Mouse (Mus musculus) urinary bladder, adult 2 months (tissue): ENCODE measurements around the gene Cacna1f. TPM values are rescaled to one million over a fixed set of nuclear protein-coding genes. Genes with fewer than 3 reads are reported as not detected.

ENCODE experiments used
- DNase-seq: peaks from one replicate; pipeline ENCODE4 v3.0.0; 2022; ENCODE audit warnings: low spot score
- polyA plus RNA-seq: library from polyadenylated mRNA; depleted of rRNA; stranded (reverse); fragments of >200 nt; gene quantifications from 2 replicates; pipeline ENCODE4 v1.2.3, GENCODE M21; 2012

The Cacna1f gene
- polyA plus RNA-seq, 1 experiment: 0.01 TPM

DNA sequence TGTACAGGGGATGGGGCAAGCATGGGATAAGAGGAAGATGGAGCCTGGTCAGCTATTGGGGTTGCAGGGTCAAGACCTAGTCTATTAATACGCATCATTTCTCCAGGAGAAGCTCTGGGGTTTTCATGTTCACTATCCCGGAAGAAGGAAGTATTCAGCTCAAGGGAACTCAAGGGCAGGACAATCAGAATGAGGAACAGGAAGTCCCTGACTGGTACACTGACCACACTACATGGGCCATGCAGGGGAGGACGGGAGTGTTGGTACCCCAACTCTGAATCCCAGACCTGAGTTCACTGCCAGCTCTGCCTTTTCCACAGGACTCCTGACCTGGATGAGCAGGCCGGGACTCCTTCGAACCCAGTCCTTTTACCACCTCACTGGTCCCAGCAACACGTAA, 25.7 kb downstream of the Cacna1f start:
- DNase-seq: no peak

DNA sequence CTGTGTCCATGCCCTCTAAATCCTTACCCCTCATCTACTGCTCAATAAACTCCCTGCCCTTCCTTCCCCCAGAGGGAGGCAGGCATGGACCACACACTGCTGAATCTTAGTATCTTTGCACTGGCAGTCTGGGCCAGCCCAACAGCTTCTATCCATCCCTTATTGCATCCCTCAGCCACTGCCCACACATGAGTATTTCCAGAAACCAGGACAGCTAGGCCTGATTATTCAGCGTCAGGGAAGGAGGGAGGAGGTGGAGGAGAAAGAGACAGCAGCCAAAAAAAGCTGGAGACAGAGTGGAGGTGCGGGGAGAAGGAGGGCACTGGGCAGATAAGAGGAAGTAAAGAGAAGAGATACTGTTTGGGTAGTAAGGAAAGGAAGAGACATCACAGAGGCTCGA, 28.2 kb downstream of the Cacna1f start:
- DNase-seq: no peak

DNA sequence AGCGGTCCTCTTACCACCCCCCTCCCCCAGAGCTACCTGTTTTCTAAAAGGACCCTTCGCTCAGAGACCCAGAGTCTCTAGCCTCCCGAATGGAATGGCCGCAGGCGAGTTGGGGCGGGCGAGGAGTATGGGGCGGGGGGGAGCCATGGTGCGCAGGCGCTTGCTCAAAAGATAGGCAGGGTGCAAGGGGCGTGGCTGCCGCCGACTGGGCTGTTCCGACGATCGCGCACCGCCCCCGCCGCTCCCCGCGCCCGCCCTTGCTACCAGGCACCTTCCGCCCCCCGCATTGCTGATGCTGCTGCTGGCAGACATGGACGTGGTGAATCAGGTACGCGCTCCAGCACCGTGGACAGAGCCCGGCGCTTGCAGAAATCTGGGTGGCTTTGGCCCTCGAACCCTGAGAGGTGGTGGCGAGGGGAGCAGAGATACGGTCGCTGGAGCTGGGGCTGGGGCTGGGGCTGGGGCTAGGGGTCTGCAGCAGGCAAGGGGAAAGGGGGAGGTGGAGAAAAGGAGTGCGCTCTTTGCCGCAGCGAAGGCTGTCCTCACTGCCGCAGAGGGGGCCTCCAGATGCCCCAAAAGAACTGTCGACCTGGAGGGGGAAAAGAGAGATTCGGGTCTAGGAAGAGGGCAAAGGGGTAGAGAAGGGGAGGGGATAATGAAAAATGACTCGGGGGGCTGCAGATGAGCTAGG, 31.7 kb downstream of the Cacna1f start, which contains the start of gene Syp:
Syp (plus strand) TSS at position 71 of the 691 bp plus-strand sequence.
- DNase-seq: no peak

DNA sequence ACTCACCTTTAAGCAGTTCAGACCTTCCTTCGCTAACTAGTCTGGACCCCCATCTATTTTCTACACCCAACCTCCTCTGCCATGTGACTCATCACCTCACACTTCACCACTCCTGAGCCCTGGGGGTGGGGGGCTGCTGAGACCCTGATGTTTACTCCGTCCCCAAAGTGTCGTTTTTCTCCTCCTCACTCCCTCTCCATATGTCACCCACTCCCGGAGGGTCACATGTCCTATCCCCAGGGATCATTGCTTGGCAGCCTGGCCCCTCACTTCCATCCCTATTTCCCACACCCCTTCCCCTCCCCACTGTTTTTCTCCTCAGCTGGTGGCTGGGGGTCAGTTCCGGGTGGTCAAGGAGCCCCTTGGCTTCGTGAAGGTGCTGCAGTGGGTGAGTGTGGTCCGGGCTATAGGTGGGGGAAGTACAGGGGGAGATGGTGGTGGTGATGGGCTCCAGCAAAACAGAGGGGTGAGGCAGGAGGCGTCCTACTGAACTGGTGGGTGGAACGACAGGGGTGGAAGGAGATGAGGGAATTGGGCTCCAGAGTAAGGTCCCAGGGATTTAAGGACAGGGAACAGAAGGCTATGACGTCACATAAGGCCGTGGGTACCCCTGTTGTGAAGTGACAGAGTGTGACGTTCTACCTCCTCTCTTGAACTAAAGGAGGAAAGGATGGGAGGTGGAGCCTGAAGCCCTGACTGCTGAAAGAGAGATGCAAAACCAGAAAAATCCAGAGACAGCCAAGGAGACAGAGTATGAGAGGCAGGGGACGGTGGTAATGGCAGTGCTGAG, 32.8 kb downstream of the Cacna1f start:
- DNase-seq: no peak

DNA sequence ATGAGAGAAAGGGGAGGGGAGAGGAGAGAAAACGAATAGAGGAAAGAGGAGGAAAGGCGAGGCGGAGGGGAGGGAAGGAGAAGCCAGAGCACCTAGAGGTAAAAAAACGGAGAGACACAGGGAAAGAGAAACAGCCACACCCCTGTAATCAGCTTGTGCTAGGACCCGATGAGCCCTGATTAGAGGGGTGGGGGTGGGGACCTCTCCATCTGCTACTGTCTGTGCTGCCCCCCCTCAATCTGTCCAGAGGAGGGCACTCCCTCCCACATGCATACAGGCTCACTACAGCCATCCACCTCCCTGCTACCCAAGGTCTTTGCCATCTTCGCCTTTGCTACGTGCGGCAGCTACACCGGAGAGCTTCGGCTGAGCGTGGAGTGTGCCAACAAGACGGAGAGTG, 33.9 kb downstream of the Cacna1f start:
- DNase-seq: no peak

DNA sequence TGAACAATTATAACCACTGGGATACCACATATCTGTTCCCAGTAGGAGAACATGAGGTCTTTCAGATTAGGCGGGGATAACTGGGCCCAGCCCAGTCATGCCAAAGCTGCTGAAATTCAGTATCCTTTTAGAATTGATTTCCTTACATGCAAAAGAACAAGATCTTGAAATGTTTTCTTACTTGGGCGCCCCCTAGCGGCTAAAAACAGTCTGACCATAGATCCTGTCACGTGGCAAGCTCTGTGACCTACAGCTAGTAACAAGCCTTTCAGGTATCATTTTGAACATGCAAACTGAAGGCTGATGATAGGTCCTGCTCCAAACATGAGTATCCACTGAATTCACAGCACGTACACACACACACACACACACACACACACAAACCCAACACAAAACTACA, 38.5 kb downstream of the Cacna1f start:
- peak; percentile 50 for DNase-seq

DNA sequence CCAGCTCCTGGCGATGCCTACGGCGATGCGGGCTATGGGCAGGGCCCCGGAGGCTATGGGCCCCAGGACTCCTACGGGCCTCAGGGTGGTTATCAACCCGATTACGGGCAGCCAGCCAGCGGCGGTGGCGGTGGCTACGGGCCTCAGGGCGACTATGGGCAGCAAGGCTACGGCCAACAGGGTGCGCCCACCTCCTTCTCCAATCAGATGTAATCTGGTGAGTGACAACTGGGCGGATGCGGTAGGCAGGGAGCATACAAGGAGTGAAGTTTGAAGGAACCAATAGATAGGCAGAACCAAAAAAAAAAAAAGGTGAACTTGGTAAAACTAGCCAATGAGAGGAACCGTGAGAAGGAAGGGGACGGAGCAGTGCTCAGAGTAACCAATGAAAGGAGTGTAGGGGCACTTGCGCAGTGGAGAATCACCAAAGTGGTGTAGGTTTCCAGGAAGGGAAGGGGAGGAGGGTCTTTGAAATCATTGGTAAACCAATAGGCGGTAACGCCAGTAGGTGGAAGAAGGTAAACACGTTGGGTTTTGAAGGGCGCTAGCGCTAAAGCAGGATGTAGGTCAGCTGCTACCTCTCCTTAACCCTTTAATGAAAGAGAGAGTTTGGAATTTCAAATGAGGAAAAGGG, 41.9 kb downstream of the Cacna1f start:
- DNase-seq: peak; percentile 69

DNA sequence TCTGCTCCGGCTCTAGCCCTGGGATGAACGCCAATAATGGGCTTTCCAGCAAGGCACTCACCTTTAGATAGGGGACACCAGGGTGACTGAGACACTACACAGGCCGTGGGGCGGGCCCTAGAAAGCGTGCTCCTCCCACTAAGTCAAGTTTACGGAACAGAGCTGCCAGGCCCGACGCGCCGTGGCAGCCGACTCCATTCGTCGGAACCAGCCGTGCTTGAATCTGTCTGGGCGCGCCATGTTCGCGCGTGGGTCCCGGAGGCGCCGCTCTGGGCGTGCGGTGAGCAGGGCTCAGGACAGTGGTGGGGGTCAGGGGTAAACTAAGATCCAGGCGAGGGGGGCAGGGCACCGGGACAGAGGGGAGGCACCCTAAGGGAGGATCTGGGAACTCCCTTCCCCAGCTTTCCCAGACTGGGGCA, 50.3 kb downstream of the Cacna1f start, which contains the start of gene Prickle3:
Prickle3 (plus strand) TSS at position 40 of the 419 bp plus-strand sequence.
- DNase-seq: no peak

DNA sequence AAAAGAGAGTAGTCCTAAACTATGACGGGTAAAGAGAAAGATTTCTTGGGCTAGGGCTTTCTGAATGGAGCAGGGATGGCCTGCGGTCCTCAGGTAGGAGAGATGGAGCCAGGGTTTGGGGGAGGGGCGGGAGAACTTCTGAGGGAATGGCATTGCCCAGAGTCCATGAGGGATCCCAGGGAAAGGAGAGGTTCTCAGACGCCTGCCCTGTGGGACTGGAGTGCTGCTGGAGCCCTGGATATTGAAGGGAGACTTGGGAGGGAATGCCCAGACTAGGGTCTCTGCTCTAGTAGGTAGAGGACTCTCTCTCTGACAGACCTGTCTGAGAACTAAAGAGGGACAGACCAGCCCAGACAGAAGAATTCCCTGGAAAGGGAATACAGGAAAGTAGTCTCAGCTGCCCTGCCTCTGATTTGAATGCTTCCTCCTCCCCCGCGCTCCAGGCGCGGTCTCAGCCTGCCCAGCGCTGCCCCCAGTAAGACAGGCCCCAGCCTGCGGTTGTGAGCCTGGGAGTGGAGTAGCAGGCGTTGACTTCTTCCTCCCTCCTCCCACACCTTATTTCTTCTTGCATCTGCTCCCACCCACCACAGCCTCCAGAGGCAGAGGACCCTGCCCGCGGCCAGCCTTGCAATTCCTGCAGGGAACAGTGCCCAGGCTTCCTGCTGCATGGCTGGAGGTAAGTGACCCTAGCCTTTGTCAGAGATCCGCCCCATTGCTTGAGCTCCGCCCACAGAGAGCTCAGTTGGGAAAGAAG, 51.3 kb downstream of the Cacna1f start:
- DNase-seq: no peak

DNA sequence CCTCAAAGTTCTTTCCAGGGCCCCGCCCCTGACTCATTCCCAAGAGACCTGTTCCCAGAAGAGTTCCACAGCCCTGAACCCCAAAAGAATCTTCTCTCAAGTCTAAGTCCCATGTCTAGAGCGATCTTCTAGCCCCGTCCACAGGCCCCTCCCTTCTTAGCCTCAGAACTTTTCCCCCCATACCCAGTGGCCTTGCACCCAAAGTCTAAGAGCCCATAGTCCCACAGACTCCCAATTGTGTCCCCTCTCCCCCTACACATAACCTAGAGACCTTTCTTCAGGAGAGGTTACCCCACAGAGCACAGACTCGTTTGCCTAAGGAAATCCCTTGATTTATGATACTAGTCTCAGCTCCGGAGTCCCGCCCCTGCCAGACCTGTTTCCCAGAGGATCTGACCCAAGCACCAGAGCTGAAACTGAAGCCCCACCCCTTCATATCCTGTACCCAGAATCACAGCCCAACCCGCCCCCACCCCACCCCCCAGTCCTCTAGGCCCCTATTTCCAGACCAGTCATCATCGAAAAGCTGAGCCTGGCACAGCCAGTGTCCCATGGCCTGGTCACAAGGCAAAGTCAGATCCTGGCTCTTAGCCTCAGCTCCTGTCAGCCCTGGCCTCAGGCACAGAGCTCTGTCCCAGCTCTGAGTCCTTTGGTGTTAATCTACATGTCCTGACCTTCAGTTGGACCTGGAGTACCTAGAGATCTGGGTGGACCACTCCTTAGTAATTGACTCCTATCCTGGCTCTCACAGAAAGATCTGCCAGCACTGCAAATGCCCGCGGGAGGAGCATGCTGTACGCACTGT, 52.1 kb downstream of the Cacna1f start:
- no peak for DNase-seq

DNA sequence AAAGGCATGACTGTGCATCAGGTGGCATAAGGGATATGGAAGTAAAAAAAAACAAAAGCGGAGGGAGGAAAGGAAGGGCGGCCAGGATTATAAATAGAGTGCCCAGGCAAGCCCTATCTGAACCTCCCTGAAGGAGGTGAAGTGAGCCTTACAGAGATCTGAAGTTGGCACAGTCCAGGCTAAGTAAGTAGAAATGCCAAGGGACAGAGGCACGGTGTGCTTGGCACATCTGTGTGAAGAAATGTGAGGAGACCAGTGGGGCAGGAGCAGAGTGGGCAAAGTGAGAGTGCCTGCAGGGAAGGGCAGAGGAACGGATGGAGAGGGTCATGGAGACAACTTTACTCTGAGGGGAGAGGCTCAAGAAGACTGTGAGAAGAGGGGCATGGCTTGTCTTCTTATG, 54.2 kb downstream of the Cacna1f start:
- no peak for DNase-seq

DNA sequence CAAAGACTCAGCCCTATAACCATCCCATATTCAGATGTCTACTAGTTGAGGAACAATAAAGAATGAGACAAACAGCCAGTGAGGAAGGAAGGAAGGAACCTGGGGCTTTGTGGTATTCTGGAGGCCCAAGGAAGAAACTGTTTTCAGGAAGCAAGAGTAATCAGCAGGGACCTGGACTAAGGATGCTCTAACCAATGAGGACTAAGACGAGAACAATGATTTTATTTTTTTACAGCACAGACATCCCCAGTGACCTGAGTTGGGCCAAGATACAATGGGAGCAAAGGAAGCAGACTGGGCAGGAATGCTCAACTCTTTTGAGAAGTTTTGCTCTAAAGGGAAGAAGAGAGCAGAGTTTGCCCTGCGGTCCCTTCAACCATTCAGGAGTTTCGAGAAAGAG, 56.1 kb downstream of the Cacna1f start:
- DNase-seq: no peak

DNA sequence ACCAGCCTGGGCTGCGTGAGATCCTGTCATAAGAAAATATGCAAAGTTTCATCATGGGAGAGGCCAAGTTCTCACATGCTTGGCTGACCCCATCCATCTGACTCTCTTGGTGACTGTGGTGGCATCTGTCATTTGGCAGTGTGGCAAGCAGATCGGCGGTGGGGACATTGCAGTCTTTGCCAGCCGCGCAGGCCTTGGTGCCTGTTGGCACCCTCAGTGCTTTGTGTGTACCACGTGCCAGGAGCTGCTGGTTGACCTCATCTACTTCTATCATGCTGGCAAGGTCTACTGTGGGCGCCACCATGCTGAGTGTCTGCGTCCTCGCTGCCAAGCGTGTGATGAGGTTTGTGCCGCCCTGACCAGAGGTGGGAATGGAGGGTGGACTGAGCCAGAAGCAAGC, 57.9 kb downstream of the Cacna1f start:
- DNase-seq: no peak

DNA sequence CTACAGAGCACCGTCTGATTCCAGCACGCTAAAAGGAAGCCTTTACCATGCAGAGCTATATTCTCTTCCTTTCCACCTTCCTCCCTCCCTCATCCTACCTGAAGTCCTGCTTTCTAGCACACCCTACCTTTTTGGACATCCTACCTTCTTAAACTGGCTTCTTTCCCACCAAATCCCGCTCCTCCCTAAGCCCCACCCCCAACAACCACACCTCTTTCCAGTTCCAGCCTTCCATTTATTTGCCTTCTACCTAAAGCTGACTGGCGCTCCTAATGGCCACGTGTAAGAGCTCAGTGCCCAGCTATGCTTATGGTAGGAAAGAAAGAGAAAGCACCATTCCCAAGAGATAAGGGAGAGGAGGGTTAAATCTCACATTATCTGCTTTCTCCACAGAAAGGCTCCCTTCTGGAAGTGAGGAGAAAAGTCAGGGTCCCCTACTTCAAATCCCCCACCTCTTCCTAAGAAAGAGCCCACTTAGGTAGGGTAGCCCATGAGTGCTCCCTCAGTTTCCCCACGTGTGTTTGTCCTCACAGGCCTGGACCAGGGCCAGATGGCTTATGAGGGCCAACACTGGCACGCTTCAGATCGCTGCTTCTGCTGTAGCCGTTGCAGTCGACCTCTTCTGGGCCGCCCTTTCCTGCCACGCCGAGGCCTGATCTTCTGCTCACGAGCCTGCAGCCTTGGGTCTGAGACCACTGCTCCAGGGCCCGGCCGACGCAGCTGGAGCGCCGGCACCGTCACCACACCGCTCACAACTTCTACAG, 59.0 kb downstream of the Cacna1f start:
- DNase-seq: no peak

DNA sequence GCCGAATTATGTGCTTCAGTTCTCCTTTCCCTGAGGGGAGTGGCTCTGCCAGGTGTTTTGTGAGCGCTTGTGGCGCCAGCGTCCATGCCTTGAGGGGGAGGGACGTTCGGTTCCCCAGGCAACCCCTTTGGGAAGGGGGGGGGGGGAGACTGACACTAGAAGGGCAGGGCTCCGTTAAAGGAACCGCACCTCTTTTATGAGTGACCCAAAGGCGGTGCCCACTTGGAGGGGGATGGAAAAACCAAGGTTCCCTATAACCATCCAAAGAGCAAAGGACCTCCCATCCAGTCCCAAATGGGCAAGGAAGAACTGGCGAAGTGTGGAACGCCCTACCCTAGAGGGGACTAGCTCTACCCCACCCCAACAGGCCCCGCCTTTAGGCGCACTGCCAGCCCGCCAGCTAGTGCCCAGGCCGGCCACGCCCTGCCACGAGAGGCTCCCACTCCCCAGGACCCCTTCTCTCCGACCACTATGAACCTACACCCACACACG, 63.6 kb downstream of the Cacna1f start:
- DNase-seq: peak; percentile 60

DNA sequence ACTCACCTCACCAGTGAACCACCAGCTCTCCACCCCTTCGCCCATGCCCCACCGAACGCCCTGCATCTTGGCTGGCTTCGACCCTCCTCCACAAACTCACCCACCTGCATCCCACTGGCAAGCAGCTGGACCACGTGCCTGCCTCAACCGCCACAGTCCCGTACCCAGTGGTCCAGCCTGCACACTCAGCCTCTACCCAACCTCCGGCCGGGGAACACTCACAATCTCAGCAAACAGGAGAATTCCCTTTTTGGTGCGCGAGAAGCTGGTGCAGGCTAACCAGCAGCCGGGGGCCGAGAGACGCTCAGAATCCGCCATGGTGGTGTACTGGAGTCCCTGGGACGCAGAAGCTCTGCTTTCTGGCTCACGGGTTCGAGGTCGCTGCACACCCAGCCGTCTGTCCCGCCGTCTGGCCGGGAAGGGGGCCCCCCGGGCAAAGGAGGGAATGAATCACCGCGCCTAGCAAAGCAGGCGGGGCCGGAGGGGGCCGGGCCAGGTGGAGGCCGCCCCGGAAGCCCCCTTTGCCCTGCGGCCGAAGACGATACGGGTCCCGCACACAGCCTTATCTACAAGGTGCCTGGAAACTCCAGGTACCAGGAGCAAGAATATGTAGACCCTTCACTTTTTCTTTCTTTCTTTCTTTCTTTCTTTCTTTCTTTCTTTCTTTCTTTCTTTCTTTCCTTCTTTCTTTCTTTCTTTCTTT, 64.2 kb downstream of the Cacna1f start, which contains the start of gene Plp2:
Plp2 (minus strand) TSS at position 470 of the 703 bp plus-strand sequence.
- peak; percentile 47 for DNase-seq

DNA sequence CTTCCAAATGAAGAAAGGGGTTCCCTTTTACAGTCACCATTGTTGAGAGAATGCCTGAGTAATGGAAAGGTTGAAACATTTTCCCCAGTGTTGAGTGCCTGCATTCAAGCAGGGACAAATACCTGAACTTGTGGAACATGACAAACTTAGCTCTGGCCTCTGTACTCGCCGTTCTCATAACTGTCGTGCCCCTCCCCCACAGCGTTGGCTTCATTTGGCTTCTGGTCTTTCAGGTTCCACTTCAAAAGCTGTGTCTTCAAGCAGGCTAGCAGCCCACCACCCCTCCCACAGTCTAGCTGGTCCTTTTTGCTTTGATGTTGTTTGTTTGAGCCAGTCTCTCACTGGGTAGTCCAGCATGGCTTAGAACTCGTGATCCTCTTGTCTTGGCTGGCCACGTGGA, 65.9 kb downstream of the Cacna1f start:
- no peak for DNase-seq

DNA sequence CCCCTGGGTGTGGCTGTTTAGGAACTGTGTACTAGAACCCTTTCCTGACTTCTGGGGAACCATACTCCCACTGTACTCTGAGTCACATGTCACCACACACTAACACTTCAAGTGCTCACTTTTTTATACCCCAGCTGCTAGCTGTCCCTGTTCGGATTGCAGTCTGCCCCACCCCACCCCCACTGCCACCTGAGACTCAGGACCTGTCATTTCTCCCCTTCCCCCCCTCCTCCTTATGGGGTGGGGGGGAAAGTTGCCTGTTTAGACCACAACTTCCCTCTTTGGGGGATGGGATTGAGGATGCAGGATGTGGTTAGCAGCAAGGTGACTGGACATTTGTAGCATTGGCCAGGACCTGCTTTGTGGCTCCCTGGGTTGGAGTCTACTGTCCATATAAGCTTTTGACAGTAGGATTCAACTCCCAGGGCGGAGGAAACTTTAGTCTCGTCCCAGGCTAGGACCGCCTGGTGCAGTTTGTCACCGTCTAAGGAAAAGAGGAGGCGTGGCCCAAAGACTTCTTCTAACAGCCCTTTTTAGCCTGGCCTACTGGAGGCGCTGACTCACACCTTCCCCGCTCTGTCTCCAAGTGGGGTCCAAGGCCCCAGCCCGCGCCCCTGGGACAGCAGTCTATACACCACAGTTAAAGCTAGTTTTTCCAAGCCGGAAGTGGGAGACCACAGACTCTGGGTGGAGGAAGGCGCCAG, 66.8 kb downstream of the Cacna1f start:
- DNase-seq: no peak
